Mouse (Mus musculus) forebrain, postnatal 0 days (tissue): ENCODE data around the gene Unc13d. TPM values are rescaled to one million over a fixed set of nuclear protein-coding genes. Genes with fewer than 3 reads are reported as not detected.

Experiments
- ATAC-seq: fragments of 200-750 bp; cut with Nextera tagmentation; 2 replicates; pipeline ENCODE4 v1.8.0; 2017; ENCODE audit warnings: mild to moderate bottlenecking, moderate library complexity
- DNase-seq: peaks from one replicate; pipeline ENCODE4 v3.0.0-alpha.2; 2015
- H3K27ac ChIP-seq: fragments of 300-500 bp; sonication (generic); 2 replicates; pipeline ENCODE4 v1.5.1; 2014; ENCODE audit warnings: low read depth, mild to moderate bottlenecking, antibody characterized with exemption, low read length, moderate library complexity, mixed read lengths
- H3K27me3 ChIP-seq: fragments of 300-500 bp; sonication (generic); 2 replicates; pipeline ENCODE4 v1.6.1; 2014; ENCODE audit warnings: mild to moderate bottlenecking, low read length, mixed read lengths; ENCODE audit not compliant: insufficient read depth
- H3K36me3 ChIP-seq: fragments of 300-500 bp; sonication (generic); 2 replicates; pipeline ENCODE4 v1.6.1; 2014; ENCODE audit warnings: mild to moderate bottlenecking, moderate library complexity; ENCODE audit not compliant: insufficient read depth
- H3K4me1 ChIP-seq: fragments of 300-500 bp; sonication (generic); 2 replicates; pipeline ENCODE4 v1.6.1; 2014; ENCODE audit warnings: antibody characterized with exemption; ENCODE audit not compliant: insufficient read depth
- H3K4me2 ChIP-seq: fragments of 300-500 bp; sonication (generic); 2 replicates; pipeline ENCODE4 v1.6.1; 2014; ENCODE audit warnings: low read depth, mild to moderate bottlenecking, moderate library complexity
- H3K4me3 ChIP-seq: fragments of 300-500 bp; sonication (generic); 2 replicates; pipeline ENCODE4 v1.5.1; 2014; ENCODE audit warnings: low read depth, low read length, mixed read lengths
- H3K9ac ChIP-seq: fragments of 300-500 bp; sonication (generic); 2 replicates; pipeline ENCODE4 v1.6.1; 2014; ENCODE audit warnings: mild to moderate bottlenecking
- H3K9me3 ChIP-seq: fragments of 300-500 bp; sonication (generic); 2 replicates; pipeline ENCODE4 v1.6.1; 2016; ENCODE audit warnings: low read length
- CTCF ChIP-seq: sonication (generic); IDR thresholded peaks from 2 replicates; pipeline ENCODE4 v1.5.1; 2016; ENCODE audit warnings: antibody characterized with exemption, control low read depth, low read depth
- WGBS: fragments of 180-500 bp; shearing (Covaris S2); extraction: QIAGEN DNeasy Blood & Tissue Kit; methylation state at CpG from one replicate; pipeline ENCODE4 v1.1.7; 2014; 5-methylcytosine and 5-hydroxymethylcytosine counted together
- polyA plus RNA-seq: library from polyadenylated mRNA; unstranded; fragments of >200 nt; fragmentation: Nextera tagmentation; extraction: Ambion mirVana; gene quantifications from 2 replicates; pipeline ENCODE4 v1.2.1, GENCODE M21; 2015
- total RNA-seq: library from RNA; depleted of rRNA; stranded (reverse); fragments of >200 nt; gene quantifications from 2 replicates; pipeline ENCODE4 v1.2.3, GENCODE M21; 2014

The Unc13d gene
- total and polyA plus RNA-seq, 2 experiments from 2014 or later: 0.58 to 0.86 TPM

DNA sequence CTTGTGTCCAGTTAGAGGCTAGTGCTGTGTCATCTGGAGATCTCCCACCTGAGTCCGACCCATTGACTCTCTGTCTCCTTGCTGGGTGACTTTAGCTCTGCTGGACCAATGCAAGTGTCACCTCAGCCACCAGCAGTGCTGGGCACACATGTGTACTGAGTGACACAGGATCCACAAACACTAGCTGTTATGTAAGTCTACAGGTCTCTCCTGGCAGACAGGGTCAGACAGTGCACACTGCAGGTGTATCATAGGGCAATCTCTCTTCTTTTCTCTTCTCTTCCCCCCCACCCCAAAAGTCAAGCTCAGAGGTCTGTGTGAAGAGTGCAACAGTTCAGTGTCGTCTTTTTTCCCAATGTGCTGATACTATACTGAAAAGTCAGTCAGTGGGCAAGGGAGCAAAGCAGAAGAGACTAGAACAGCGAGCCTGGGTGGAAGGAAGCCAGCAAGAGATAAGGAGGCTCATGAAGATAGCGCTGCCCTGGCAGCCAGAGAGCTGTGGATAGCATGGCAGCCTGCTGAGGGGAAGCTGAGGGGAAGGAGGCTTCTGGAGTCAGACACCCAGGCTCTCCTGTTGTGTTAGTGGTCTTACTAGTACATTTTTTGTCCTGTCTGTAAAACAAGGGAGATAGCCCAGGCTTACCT lies 20.4 kb downstream of the Unc13d start:
- Histone ChIP-seq H3K4me2 (no peak overlapping the region), H3K4me1 (no peaks in the 10 kb centered on the region), H3K27ac (no peak overlapping the region), H3K27me3 (no peaks in the 10 kb centered on the region), H3K9ac (no peak overlapping the region), H3K4me3 (no peak overlapping the region), H3K36me3 (peaks cover 81% of the 10 kb centered on the region), H3K9me3 (no peaks in the 10 kb centered on the region)
- ATAC-seq (no peak), DNase-seq (no peak)
- TF ChIP-seq CTCF: no peak
- 83% methylated on average over 4 of the region's 4 CpGs for WGBS

- WGBS: 100% methylated on average over 10 of the region's 11 CpGs
- DNase-seq (no peak), ATAC-seq (no peak)
- H3K9me3 ChIP-seq: no peaks in the 10 kb centered on the region
- no peak for TF ChIP-seq CTCF
- H3K36me3 ChIP-seq: peaks cover 86% of the 10 kb centered on the region
- H3K27me3 ChIP-seq: no peaks in the 10 kb centered on the region
- H3K4me2 ChIP-seq: no peak overlapping the region
- H3K4me3 ChIP-seq: no peak overlapping the region
- H3K27ac ChIP-seq: no peak overlapping the region
- no peaks in the 10 kb centered on the region for H3K4me1 ChIP-seq
- no peak overlapping the region for H3K9ac ChIP-seq
Observed at GRCm38 (mm10) chr11:116055873-116056272, 21.9 kb downstream of the Unc13d start.

DNA sequence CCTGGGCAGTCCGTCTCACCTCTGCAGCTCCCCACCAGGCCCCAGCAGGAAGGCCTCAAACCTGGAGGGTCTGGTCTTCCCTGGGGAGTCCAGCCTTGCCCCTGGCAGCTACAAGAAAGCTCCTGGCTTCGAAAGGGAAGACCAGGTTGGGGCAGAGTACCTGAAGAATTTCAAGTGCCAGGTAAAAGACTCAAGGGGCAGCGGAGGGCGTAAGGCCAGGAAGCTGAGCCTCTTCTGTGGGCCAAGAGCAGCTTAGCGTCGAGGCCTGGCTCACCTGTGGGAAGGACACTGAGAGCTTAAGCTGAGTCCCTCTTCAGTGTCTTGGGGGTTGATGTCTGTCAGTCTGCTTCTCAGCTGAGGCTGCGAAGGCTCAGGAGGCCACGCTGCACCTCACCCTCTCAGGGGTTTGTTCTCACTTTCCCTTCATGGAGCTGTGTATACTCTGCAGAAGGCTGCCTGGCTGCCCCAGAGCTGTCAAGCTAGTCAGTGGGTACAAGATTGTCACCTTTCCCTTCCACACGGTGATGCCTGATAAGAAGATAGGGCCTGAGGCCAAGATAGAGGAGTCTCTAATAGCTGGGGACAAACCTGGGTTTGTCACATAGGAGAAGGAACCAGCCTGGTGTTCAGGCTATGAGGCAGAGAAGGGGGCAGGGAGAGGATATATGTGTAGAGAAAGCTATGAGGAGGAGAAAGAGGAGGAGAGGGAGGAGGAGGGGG lies 24.1 kb downstream of the Unc13d start:
- DNase-seq (no peak), ATAC-seq (no peak)
- no peaks in the 10 kb centered on the region for H3K4me1 ChIP-seq
- H3K27ac ChIP-seq: no peak overlapping the region
- WGBS: 94% methylated on average over 9 of the region's 9 CpGs
- H3K4me3 ChIP-seq: no peak overlapping the region
- no peak overlapping the region for H3K9ac ChIP-seq
- peaks cover 89% of the 10 kb centered on the region for H3K36me3 ChIP-seq
- no peaks in the 10 kb centered on the region for H3K9me3 ChIP-seq
- H3K27me3 ChIP-seq: no peaks in the 10 kb centered on the region
- no peak overlapping the region for H3K4me2 ChIP-seq
- TF ChIP-seq CTCF: no peak

GRCm38 (mm10) chr11:116050196-116050595 lies 27.6 kb downstream of the Unc13d start:
- Histone ChIP-seq H3K4me3 (no peak overlapping the region), H3K27me3 (no peaks in the 10 kb centered on the region), H3K9ac (no peak overlapping the region), H3K9me3 (no peaks in the 10 kb centered on the region), H3K36me3 (peaks cover 73% of the 10 kb centered on the region), H3K27ac (no peak overlapping the region), H3K4me1 (no peaks in the 10 kb centered on the region), H3K4me2 (no peak overlapping the region)
- no peak for ATAC-seq
- 92% methylated on average over 4 of the region's 4 CpGs for WGBS
- no peak for DNase-seq
- no peak for TF ChIP-seq CTCF

- no peaks in the 10 kb centered on the region for H3K4me1 ChIP-seq
- no peak overlapping the region for H3K4me3 ChIP-seq
- peaks cover 68% of the 10 kb centered on the region for H3K36me3 ChIP-seq
- 83% methylated on average over 2 of the region's 2 CpGs for WGBS
- no peaks in the 10 kb centered on the region for H3K27me3 ChIP-seq
- ATAC-seq (no peak), DNase-seq (no peak)
- no peak for TF ChIP-seq CTCF
- H3K4me2 ChIP-seq: no peak overlapping the region
- no peak overlapping the region for H3K27ac ChIP-seq
- no peaks in the 10 kb centered on the region for H3K9me3 ChIP-seq
- H3K9ac ChIP-seq: no peak overlapping the region
Observed at GRCm38 (mm10) chr11:116049610-116050009, 28.2 kb downstream of the Unc13d start.

DNA sequence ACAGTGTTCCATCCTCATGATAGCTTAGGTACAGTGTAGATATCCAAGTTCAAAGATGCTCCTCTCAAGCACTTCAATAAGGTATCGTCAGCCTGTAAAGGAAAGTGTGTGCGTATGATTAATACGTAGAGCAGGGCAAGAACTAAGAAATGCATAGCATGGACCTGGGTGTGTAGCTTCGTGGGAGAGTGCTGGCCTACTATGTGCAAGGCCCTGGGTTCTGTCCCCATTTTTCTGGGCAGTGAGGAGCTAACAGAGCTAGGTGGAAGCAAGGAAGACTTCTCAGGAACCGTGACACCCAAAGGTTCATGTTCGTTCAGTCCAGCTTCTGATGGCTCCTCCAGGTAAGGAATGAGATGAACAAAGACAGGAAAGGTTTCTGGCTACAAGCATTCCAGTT lies 32.6 kb downstream of the Unc13d start:
- no peak for TF ChIP-seq CTCF
- Histone ChIP-seq H3K4me2 (no peak overlapping the region), H3K4me1 (no peaks in the 10 kb centered on the region), H3K9me3 (no peaks in the 10 kb centered on the region), H3K27me3 (no peaks in the 10 kb centered on the region), H3K9ac (no peak overlapping the region), H3K36me3 (peaks cover 39% of the 10 kb centered on the region), H3K4me3 (no peak overlapping the region), H3K27ac (no peak overlapping the region)
- DNase-seq (no peak), ATAC-seq (no peak)
- 97% methylated on average over 6 of the region's 6 CpGs for WGBS

DNA sequence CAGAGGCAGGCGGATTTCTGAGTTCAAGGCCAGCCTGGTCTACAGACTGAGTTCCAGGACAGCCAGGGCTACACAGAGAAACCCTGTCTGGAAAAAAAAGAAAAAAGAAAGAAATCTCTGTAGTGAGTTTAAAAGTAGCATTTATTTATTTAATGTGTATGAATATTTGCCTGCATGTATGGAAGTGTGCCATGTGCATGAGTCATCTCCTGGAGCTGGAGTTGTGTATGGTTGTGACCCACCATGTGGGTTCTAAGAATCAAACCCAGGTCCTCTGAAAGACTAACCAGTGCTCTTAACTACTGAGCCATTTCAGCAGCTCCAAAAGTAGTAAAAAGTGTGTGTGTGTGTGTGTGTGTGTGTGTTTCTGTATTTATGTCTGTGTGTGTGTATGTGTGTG lies 34.5 kb downstream of the Unc13d start:
- Histone ChIP-seq H3K4me3 (no peak overlapping the region), H3K27ac (no peak overlapping the region), H3K27me3 (no peaks in the 10 kb centered on the region), H3K36me3 (peaks cover 27% of the 10 kb centered on the region), H3K4me2 (no peak overlapping the region), H3K9me3 (no peaks in the 10 kb centered on the region), H3K4me1 (no peaks in the 10 kb centered on the region), H3K9ac (no peak overlapping the region)
- ATAC-seq (no peak), DNase-seq (no peak)
- TF ChIP-seq CTCF: no peak
- WGBS: 95% methylated on average over 1 of the region's 1 CpGs
